Mouse (Mus musculus) CH12.LX (cell line): ENCODE measurements at regions not wholly inside any gene's neighbourhood (a gene's known extent, or its start where the extent isn't known, plus 50 kb on each side); places are given as distances from the start of the nearest gene placed in this dataset.

Experiments
- DNase-seq: peaks from one replicate; pipeline ENCODE4 v3.0.0-alpha.2; 2013; ENCODE audit errors: extremely low read depth
- H3K27ac ChIP-seq: 2 replicates; pipeline ENCODE4 v1.5.1; 2012; ENCODE audit warnings: low read depth, mild to moderate bottlenecking, control low read depth, moderate library complexity; ENCODE audit not compliant: insufficient read depth
- H3K27me3 ChIP-seq: replicated peaks from 2 replicates; pipeline ENCODE3; 2012; ENCODE audit warnings: inconsistent platforms
- H3K36me3 ChIP-seq, 2 experiments: replicated peaks in 1 of 2; 2 replicates each; pipeline versions ENCODE3 to v1.6.1; 2012; ENCODE audit warnings: inconsistent platforms in 1 of 2, low read length in 1 of 2, mild to moderate bottlenecking in 1 of 2, mixed read lengths in 1 of 2, moderate library complexity in 1 of 2; ENCODE audit not compliant: control insufficient read depth in 1 of 2, insufficient read depth in 1 of 2
- H3K4me1 ChIP-seq, 2 experiments: 2 replicates each; pipeline ENCODE4 v1.6.1; 2012; ENCODE audit warnings: inconsistent platforms in 1 of 2, moderate library complexity in 1 of 2; ENCODE audit not compliant: insufficient read depth in 2 of 2, control insufficient read depth in 1 of 2
- H3K4me2 ChIP-seq: 2 replicates; pipeline ENCODE4 v1.6.1; 2012; ENCODE audit warnings: low read depth, mild to moderate bottlenecking, control low read depth; ENCODE audit not compliant: poor library complexity, insufficient read depth, severe bottlenecking
- H3K4me3 ChIP-seq, 3 experiments: fragments of 150-350 bp in 1 of 3; sonication (generic) in 1 of 3; replicated peaks in 1 of 3; 2 replicates each; pipeline versions ENCODE3 to v1.5.1; 2011 to 2012; ENCODE audit warnings: low read depth in 2 of 3, low read length in 2 of 3, mild to moderate bottlenecking in 2 of 3, moderate library complexity in 2 of 3, control low read depth in 1 of 3, improper control_type of control experiment in 1 of 3, inconsistent platforms in 1 of 3, mixed read lengths in 1 of 3; ENCODE audit not compliant: poor library complexity in 1 of 3
- H3K79me2 ChIP-seq: replicated peaks from 2 replicates; pipeline ENCODE4 v1.6.1; 2012; ENCODE audit warnings: mild to moderate bottlenecking, moderate library complexity; ENCODE audit not compliant: control insufficient read depth, poor library complexity, insufficient read depth, severe bottlenecking; ENCODE audit errors: extremely low read depth
- H3K9ac ChIP-seq: 2 replicates; pipeline ENCODE4 v1.6.1; 2012; ENCODE audit warnings: low read depth, mild to moderate bottlenecking, control low read depth, moderate library complexity; ENCODE audit not compliant: insufficient read depth
- H3K9me3 ChIP-seq: replicated peaks from 2 replicates; pipeline ENCODE3; 2012; ENCODE audit warnings: low read length, inconsistent platforms, mixed read lengths
- CTCF ChIP-seq, 2 experiments: IDR thresholded peaks in 1 of 2; conservative IDR thresholded peaks in 1 of 2; 2 replicates each; pipeline ENCODE4 v1.5.1; 2011 to 2012; ENCODE audit warnings: low read depth in 2 of 2, low read length in 2 of 2, improper control_type of control experiment in 1 of 2, inconsistent platforms in 1 of 2, mild to moderate bottlenecking in 1 of 2, moderate library complexity in 1 of 2
- ELF1 ChIP-seq: IDR thresholded peaks from 2 replicates; pipeline ENCODE4 v1.6.1; 2014; ENCODE audit warnings: low read depth, mild to moderate bottlenecking, inconsistent platforms, low read length, improper control_type of control experiment
- ETS1 ChIP-seq: conservative IDR thresholded peaks from 2 replicates; pipeline ENCODE4 v1.6.1; 2012; ENCODE audit warnings: low read depth, mild to moderate bottlenecking, inconsistent platforms, low read length, improper control_type of control experiment, moderate library complexity
- IRF4 ChIP-seq: IDR thresholded peaks from 2 replicates; pipeline ENCODE4 v1.6.1; 2014; ENCODE audit warnings: low read depth, mild to moderate bottlenecking, inconsistent platforms, low read length, improper control_type of control experiment
- JUND ChIP-seq: conservative IDR thresholded peaks from 2 replicates; pipeline ENCODE4 v1.6.1; 2011; ENCODE audit warnings: low read depth, low read length, improper control_type of control experiment
- MAFK ChIP-seq: IDR thresholded peaks from 2 replicates; pipeline ENCODE4 v1.6.1; 2011; ENCODE audit warnings: low read length, improper control_type of control experiment; ENCODE audit not compliant: insufficient replicate concordance
- MAX ChIP-seq: IDR thresholded peaks from 2 replicates; pipeline ENCODE4 v1.6.1; 2011; ENCODE audit warnings: low read length, improper control_type of control experiment
- MAZ ChIP-seq: IDR thresholded peaks from 2 replicates; pipeline ENCODE4 v1.6.1; 2012; ENCODE audit warnings: low read depth, mild to moderate bottlenecking, inconsistent platforms, low read length, improper control_type of control experiment, moderate library complexity
- MEF2A ChIP-seq: IDR thresholded peaks from 2 replicates; pipeline ENCODE4 v1.6.1; 2014; ENCODE audit warnings: low read depth, mild to moderate bottlenecking, inconsistent platforms, low read length, improper control_type of control experiment, borderline replicate concordance
- MXI1 ChIP-seq: IDR thresholded peaks from 2 replicates; pipeline ENCODE4 v1.6.1; 2011; ENCODE audit warnings: mild to moderate bottlenecking, low read depth, low read length, improper control_type of control experiment
- MYC ChIP-seq: IDR thresholded peaks from 2 replicates; pipeline ENCODE4 v1.6.1; 2011; ENCODE audit warnings: low read depth, mild to moderate bottlenecking, improper control_type of control experiment, low read length
- PAX5 ChIP-seq: IDR thresholded peaks from 2 replicates; pipeline ENCODE4 v1.6.1; 2012; ENCODE audit warnings: low read length, inconsistent platforms, mixed read lengths
- RAD21 ChIP-seq: IDR thresholded peaks from 2 replicates; pipeline ENCODE4 v1.6.1; 2011; ENCODE audit warnings: low read depth, mild to moderate bottlenecking, low read length, improper control_type of control experiment, moderate library complexity
- SIN3A ChIP-seq: IDR thresholded peaks from 2 replicates; pipeline ENCODE4 v1.6.1; 2012; ENCODE audit warnings: low read length, improper control_type of control experiment, inconsistent platforms
- SMC3 ChIP-seq: IDR thresholded peaks from 2 replicates; pipeline ENCODE4 v1.6.1; 2011; ENCODE audit warnings: low read depth, low read length, improper control_type of control experiment
- TBP ChIP-seq: conservative IDR thresholded peaks from 2 replicates; pipeline ENCODE4 v1.6.1; 2011; ENCODE audit warnings: low read depth, low read length, improper control_type of control experiment
- UBTF ChIP-seq: IDR thresholded peaks from 2 replicates; pipeline ENCODE4 v1.6.1; 2012; ENCODE audit warnings: low read depth, mild to moderate bottlenecking, inconsistent platforms, low read length, improper control_type of control experiment, moderate library complexity
- USF2 ChIP-seq: conservative IDR thresholded peaks from 2 replicates; pipeline ENCODE4 v1.6.1; 2011; ENCODE audit warnings: low read depth, low read length, improper control_type of control experiment
- ZC3H11A ChIP-seq: IDR thresholded peaks from 2 replicates; pipeline ENCODE4 v1.6.1; 2012; ENCODE audit warnings: low read depth, mild to moderate bottlenecking, inconsistent platforms, low read length, improper control_type of control experiment
- ZMIZ1 ChIP-seq: IDR thresholded peaks from 2 replicates; pipeline ENCODE4 v1.6.1; 2012; ENCODE audit warnings: low read depth, mild to moderate bottlenecking, inconsistent platforms, low read length, improper control_type of control experiment
- dilution Hi-C: fragments of 300-500 bp; cut with MboI; formaldehyde crosslinking; loops from 2 replicates; pipeline ENCODE4 v1.14.3; 2020; ENCODE audit warnings: low sequenced_read_pairs; ENCODE audit not compliant: extremely low pct_unique_long_range_greater_than_20kb, extremely low pct_ligation_motif_present
- in situ Hi-C: fragments of 300-500 bp; cut with MboI; formaldehyde crosslinking; loops from 3 replicates; pipeline ENCODE4 v1.14.3; 2019; ENCODE audit warnings: low sequenced_read_pairs, low pct_ligation_motif_present, low pct_unique_long_range_greater_than_20kb, mixed read lengths

GRCm38 (mm10) chr11:79788251-79788741, 173.9 kb downstream of the Utp6 start:
- H3K4me2 ChIP-seq, result no peak overlapping the region
- DNase-seq, result no peak
- no peaks in the 10 kb centered on the region for H3K79me2 ChIP-seq
- dilution Hi-C loops, result no loop called here
- in situ Hi-C loops, result no loop called here
- peaks cover 11 to 47% of the 10 kb centered on the region in 2 experiments for H3K4me1 ChIP-seq
- no peaks in the 10 kb centered on the region for H3K27me3 ChIP-seq
- no peak overlapping the region for H3K9ac ChIP-seq
- no peaks in the 10 kb centered on the region for H3K36me3 ChIP-seq
- no peak overlapping the region for H3K4me3 ChIP-seq
- H3K9me3 ChIP-seq, result no peaks in the 10 kb centered on the region
- no peak for TF ChIP-seq SMC3
- TF ChIP-seq ETS1, result no peak
- TF ChIP-seq MEF2A, result no peak
- no peak for TF ChIP-seq UBTF
- no peak for TF ChIP-seq MAZ
- TF ChIP-seq SIN3A, result no peak
- no peak for TF ChIP-seq MXI1
- TF ChIP-seq IRF4, result no peak
- no peak for TF ChIP-seq MAX
- no peak for TF ChIP-seq MAFK
- TF ChIP-seq ZMIZ1, result no peak
- TF ChIP-seq PAX5, result no peak
- TF ChIP-seq ZC3H11A, result no peak
- H3K27ac ChIP-seq, result no peak overlapping the region

- dilution Hi-C loops (no loop called here), in situ Hi-C loops (no loop called here)
- no peak for TF ChIP-seq TBP
- no peak for TF ChIP-seq SIN3A
- TF ChIP-seq JUND, result no peak
- no peak for TF ChIP-seq RAD21
- TF ChIP-seq MYC, result no peak
- no peak for TF ChIP-seq MEF2A
- TF ChIP-seq MAX, result no peak
- no peak for TF ChIP-seq ELF1
- no peak for TF ChIP-seq ZC3H11A
- no peak for TF ChIP-seq SMC3
- TF ChIP-seq CTCF (conservative IDR thresholded peaks at IDR 0.05 in 1 of 2, IDR thresholded peaks at IDR 0.05 in 1 of 2; ENCODE audit: low read depth in 2 of 2, low read length in 2 of 2), result no peak
- TF ChIP-seq USF2, result no peak
- no peak overlapping the region for H3K27ac ChIP-seq
- H3K79me2 ChIP-seq, result no peaks in the 10 kb centered on the region
- H3K36me3 ChIP-seq, result no peaks in the 10 kb centered on the region
- H3K4me1 ChIP-seq, result peaks cover 10 to 42% of the 10 kb centered on the region in 2 experiments; a peak in 3 of 4 replicates
- DNase-seq, result no peak
- no peaks in the 10 kb centered on the region for H3K9me3 ChIP-seq
- no peak overlapping the region for H3K9ac ChIP-seq
- no peaks in the 10 kb centered on the region for H3K27me3 ChIP-seq
- H3K4me2 ChIP-seq, result no peak overlapping the region
- no peak overlapping the region for H3K4me3 ChIP-seq
Measured at GRCm38 (mm10) chr11:79787766-79788165, 174.4 kb downstream of the Utp6 start.
